Mouse (Mus musculus) ovary, adult 18-20 months (tissue): Measurements from ENCODE around the gene Akr1c18.

ENCODE experiments used
- DNase-seq: peaks from one replicate; pipeline ENCODE4 v3.0.0; 2022; ENCODE audit warnings: low spot score, mixed read lengths

Akr1c18 gene

GRCm38 (mm10) chr13:4102721-4103120 lies 47.7 kb downstream of the Akr1c18 start:
- DNase-seq = no peak

GRCm38 (mm10) chr13:4101691-4102090 lies 48.8 kb downstream of the Akr1c18 start:
- no peak for DNase-seq
